Mouse (Mus musculus) fat pad, adult 2 months (tissue): ENCODE data around the gene Usf1.

Source experiments
- DNase-seq: peaks from one replicate; pipeline ENCODE4 v3.0.0-alpha.2; 2011; ENCODE audit warnings: low read depth, low spot score; ENCODE audit errors: extremely low read depth

Gene Usf1

DNA sequence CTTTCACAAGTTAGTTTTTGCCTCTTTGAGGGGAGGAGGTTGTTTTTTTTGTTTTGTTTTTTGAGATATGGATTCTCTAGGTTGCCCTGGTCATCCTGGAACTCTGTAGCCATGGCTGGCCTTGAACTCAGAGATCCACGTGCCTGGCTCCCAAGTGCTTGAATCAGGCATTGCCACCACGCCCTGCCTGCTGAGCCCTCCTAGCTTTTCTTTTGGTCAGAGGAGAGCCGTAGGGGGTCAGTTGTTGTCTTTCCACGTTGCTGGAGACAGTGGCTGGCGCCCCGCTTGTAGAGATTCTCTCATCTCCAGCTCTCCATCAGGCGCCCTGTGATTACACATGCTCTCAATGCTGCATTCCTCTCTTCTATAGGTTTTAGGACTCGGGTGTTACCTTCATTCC, 2.5 kb downstream of the Usf1 start:
- DNase-seq, result no peak

DNA sequence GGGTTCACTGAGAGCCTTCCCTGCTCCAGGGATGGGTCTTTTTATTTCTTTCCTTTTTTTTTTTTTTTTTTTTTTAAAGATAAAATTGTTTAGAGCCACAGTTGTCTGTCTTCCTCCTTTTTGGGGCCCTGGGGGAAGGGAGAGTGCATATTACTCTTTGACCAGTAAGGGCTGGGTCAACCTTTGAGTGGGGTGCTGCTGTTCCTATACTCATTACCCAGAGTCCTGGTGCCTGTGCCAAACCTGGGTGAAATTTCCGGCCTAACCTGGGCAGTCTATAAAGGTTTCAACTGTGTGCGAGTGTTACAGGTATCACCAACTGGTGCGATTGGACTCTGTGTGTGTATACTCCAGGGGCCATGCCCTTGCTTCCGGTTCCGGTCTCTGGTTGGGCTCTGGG, 7.5 kb downstream of the Usf1 start, which contains the start of gene Tstd1:
Gene Tstd1, plus strand, starts transcription at position 213 of the 400 bp plus-strand sequence.
- DNase-seq, result no peak

DNA sequence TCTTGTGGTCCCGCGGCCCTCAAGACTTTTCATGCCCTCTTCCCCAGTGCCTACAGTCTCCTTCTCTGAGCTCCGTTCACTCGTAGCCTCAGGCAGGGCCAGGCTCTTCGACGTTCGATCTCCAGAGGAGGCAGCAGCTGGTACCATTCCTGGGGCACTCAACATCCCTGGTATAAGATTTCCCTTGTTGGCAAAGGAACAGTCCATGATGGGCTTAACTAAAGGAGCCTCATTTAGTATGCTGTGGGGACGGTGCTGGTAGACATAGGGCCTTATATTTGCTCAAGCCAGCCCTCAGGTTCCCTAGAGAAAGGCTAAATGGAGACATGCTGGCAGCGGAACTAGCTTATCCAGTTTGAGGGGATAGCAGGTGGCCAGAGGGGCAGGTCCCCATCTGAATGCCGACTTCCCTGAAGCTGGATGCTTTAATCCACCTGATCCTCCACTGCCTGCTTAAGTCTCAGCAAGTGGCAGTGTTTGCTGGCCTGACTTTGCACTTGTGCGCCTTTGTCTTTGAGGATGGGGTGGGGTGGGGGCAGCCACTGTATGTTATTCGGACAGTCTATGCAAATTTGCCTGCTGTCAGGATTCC, 8.3 kb downstream of the Usf1 start:
- DNase-seq, result no peak

DNA sequence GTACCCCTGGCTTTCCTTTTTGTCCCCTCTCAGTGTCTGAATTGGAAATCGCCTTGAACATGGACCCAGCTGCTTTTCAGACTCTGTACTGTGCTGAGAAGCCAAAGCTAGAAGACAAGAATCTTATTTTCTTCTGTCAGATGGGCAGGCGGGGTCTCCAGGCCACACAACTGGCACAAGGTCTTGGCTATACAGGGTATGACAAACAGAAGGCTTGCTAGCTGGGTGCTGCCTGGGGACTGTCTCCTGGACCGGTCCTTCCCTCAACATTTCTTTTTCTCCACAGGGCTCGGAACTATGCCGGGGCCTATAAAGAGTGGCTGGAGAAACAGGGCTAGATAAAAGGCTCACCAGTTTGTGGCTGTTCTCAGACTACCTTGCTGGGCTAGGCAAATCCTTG, 8.8 kb downstream of the Usf1 start:
- no peak for DNase-seq

DNA sequence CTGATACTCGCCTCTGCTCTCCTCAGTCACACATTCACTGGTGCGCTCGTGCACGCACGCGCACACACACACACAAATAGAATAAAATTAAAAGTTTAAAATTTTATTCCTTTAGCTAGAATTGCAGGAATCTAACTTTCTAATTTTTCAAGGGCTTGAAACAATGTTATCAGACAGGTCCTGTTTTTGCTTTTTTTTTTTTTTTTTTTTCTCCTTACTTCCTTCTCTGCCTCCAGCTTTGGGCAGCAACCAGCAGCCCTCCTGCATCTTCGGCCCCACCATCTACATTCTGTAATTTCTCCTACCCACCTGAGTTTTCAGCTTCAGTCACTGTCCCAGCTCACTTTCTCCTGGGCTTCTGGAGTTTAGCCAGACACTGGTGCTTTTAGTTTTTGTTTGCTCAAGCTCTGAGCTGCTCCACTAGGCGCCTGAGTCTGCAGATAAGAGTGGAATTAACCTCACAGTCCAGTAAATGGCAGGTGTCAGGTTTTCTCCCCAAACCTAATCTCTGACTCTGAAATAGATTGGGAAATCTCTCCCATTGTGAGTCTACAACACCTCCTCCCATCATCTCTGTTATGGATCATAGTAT, 11.5 kb downstream of the Usf1 start:
- no peak for DNase-seq

DNA sequence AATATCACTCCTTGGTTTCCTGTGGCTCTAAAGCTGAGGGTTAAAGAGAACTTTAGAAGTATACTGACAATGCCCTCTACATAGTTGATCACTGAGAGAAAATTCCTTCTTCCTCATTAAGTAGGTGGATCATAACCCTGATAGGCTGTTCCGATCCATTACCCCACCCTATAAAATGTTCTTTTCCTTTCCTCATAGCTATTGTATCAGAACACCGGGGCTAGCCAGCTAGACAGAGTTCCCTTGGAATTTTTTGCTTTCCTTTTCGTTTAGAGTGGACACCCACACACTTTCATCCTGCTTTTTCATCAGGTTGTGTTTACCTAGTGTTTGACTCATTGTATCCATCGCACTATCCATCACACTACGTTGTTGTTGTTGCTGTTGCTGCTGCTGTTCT, 13.5 kb downstream of the Usf1 start:
- DNase-seq, result no peak

DNA sequence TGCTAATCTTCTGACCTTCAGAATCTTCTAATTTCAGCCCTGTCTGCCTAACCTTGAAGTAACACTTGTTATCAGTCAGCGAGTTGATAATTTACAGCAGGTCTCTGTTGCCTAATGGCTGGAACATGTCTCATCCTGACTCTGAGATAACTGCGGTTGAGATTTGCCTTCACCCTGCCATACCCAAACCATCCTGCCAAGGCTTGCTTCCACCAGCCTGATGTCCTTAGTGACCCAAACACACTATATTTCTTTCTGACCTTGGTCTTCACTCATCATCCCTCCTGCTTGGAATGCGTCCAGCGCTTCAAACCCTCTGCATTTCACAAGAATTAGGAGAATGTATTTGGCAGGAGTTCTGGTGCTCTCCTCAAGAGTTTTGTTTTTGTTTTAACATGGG, 14.0 kb downstream of the Usf1 start:
- no peak for DNase-seq

DNA sequence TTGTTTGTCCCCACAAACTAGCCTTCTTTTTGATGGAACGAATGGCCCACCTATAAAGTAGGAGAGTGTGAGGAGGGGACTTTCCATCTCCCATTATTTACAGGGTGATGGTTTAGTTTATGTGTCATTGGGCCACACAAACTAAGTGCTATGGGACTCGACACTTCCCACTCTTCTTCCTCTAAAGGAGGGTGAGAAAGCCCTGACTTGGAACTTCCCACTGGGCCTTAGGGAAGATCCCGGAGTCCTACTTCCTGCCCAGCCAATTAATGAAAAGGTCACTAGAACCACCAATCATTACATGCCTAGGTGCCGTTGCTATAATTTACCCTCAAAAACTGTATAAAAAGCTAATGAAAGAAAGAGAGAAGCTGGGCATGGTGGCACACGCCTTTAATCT, 21.0 kb downstream of the Usf1 start:
- DNase-seq, result no peak

DNA sequence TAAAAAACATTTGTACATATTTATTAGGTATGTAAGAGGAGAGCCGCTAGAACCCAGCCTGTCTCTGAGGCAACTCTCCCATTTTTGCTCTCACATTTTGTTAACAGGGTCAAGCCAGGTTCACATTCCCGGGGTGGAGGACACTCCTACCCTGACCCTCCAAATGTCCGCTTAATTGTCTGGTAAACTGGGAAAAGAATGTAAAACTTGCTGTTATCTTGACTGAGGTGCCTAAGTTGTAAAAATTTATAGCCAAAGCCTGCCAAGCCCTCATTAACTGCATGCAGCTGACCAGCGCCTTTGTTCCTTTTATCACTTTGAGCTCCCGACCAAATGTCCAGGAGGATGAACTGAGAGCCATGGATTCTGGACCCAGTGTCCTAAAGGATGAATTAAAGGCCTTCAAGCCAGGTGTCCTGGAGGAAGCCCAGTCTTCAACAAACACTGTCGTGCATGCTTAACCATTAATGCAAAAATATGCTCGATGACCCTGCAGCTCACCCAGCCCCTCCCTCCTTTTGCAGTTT, 24.2 kb downstream of the Usf1 start:
- DNase-seq, result no peak

DNA sequence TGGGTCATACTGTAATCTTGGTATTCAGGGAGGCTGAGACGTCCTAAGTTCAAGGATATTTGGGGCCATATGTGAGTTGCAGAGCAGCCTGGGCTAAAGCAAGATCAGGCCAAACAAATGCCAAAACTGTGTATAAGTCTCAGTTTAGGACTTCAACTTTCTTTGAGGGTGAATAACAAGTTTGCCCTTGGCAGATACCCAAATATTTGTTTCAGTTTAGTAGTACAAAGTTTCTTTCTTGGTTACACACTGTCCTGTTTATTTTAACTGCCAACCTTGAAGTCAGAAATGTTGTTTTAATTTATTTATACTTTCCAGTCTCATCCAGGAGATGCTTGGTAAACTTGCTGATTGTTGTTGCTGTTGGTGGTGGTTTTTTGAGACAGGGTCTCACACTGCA, 24.9 kb downstream of the Usf1 start:
- no peak for DNase-seq

DNA sequence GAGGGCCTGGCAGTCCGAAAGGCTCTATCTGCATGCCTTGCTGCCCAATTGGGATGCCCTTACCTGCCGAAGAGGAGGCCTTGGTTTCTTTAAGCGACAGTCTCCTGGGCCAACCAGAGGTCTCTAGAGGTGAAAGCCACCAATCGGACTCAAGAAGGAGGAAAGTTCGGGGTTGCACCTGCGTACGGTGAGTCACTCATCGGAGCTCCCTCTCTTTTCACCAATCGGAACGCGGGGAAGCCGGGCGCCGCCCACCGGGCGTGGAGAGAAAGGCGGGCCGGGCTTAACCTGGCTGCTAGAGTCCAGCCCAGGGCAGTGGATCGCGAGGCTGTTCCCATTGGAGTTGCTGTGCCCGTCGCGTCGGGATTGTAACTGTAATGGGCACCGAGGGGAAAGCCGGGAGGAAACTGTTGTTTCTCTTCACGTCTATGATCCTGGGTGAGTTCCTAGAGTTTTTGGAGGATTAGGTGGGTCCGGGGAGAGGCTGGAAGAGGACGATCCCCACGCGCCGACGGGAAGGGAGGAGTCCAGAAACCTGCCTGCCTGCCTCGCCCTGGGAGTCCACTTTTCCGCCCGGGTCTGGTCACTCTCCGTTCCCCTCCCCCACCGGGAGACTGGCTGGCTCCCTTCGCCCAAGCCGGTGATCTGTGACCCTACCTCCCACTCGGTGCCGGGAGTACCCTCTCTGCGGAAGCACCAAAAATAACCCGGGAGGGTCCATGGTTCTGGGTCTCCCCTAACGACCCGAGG, 26.3 kb downstream of the Usf1 start, which contains the start of gene F11r:
Gene F11r, plus strand, starts transcription at position 272 of the 750 bp plus-strand sequence.
- DNase-seq, result peak; percentile 92

DNA sequence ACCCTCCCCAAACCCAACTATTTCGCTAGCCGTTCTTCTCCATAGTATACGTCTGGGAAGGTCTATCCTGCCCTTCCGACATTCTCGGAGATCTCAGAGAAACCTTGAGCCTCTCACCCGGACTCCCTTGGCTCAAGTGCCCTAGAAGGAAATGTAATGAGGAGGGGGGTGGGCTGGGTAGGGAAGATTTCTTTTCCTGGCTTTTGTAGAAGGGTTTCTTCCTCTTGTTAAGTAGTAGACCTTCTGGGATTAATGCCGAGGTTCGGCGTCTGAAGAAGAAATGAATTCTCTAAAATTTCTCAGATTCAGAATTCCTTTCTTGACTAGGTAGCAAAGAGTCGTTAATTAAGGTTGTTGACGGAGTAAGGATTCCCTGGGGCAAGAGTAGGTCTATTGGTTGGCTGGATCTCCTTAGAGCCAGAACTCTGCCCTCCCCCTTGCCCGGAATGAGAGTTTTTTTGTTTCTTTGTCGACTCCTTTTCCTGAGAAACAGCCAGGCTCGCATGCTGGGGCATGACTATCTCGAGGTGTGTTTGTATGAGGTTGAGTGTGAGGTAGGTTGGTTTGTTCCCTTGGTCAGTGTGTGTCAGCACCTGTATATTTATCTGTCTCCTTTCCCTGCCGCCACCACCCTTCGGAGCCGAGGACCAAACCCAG, 27.0 kb downstream of the Usf1 start:
- no peak for DNase-seq

DNA sequence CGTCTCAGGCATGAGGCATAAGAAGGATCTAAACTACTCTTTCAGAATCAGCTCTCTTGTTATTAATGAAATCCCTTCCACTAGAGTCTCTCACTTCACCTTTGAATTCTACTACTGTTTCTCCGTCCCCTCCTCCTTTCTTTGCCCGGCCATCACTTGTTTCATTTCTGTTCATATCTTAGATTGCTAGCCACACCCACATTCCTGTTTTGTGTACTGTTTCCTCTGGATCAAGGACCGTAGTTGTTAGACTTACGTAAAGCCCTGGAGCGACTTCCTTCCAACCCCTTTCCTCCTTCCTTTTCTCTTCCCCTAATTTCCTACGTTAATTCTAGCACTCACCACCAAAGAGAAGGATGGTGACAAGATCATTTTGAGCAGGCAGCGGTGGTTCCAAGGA, 28.0 kb downstream of the Usf1 start:
- DNase-seq, result no peak

DNA sequence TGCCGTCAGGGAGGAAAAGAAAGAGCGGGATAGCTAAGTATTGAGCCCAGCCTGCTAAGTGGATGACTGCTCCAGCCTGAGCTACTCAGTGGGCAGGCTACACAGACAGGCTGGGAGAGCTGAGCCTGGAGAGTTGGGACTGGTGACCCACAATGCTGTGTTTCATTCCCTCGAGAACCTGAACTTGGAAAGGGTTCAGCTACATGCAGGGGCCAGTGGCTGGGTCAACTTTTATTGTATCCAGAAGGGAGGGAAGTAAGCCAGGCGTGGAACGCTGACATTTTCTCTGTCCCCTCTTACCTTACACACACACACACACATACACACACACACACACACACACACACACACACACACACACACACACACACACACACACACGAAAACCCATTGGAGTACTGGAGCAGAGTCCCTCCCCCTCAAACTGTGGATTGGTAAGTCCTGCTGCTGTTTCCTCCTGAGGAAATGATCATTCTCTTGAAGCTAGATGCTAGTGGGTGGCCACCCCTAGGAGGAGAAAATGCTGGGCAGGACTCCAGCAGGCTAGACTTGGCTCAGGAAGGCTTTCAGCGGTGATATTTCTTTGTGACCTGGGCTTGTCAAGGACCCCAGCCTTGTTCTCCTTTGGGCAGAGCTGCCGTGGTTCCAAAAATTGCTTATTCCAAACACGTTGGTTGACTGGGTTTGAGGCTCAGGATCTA, 29.1 kb downstream of the Usf1 start:
- DNase-seq, result no peak

DNA sequence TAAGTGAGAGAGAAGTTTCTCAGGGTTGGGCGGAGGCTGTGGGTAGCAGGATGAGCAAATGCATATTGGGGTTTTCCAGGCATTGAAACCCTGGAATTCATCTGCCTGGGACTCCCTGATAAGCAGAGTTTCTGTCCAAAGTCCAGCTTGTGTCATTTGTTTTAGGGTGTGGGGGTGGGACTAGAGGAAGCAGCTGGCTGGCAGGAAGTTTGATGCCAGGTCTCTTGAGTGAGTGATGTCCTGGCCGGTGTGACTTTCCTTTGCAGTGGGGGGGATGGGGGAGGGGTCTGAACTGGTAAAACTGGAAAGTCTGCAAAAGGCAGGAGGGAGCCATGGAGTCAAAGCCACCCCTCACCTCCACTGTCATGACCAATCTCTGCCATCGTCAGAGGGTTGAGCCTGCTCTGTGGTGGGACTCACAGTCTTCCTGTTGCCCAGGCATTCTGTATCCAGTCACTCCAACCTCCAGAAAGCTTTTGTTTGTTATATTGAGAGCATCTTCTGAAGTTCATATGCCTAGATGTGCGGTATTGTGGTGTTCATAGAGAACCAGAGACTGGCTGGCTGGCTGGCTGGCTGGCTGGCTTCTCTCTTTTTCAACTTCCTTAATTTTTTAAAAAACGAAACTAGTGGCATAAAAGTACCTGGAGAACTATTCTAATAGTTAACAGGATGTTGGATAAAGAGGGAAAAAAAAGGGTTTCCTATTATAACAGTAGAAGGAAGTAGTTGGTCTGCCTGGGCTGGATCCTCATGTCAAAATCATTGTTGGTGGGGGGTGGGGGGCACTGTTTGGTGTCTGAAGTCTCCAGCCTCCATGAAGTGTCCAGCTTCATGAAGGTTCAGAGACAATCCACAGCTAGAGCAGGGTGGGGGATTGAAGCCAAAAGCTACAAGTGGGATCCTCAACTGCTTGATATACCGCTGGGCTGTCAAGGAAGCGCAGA, 30.6 kb downstream of the Usf1 start:
- no peak for DNase-seq

DNA sequence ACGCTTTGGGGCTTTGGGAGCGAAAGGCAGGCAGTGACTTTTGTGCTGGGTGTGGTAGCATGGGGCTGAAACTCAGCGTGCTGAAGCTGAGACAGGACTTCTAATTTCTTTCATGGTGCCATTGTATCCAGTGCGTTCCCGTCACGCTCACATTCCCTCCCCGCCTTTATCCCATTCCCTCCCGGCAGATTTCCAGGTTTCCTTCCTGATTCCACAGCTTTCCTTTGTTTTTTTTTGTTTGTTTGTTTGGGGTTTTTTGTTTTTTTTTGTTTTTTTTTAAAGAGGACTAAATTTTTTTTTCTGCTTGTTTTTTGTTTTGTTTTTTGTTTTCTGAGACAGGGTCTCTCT, 31.3 kb downstream of the Usf1 start:
- DNase-seq, result no peak

DNA sequence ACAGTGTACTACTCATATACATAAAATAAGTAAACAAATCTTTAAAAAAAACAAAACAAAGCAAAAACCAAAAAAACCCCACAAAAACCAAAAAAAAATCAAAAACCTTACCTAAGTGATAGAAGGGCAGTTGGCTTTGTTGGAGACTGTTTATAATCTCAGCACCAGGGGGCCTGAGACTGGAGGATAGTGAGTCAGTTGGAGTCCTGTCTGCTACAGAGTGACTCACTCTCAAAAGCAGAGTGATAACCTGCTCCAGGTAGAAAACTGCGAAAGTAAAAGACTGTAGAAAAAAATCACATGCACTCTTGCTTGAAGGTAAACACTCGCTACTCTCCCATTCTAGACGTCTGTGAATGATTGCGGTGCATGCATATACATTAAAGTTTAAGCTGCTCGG, 33.9 kb downstream of the Usf1 start:
- DNase-seq, result no peak

DNA sequence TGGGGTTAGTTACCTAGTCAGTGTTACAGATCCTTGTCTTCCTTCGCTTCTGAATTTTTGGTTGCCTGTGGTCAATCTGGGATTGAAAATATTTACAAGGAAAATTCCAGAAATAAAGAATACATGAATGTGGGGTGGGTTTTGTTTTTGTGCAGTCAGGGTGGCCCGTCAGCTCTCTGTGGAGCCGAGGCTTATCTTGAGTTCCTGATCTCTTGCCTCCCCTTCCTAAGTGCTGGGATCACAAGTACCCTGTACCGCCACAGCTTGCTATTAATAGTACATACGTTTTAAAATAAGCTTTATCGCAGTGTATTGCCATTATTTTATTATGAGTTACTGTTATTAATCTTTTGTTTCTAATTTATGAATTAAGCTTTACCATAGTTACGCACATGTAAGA, 35.7 kb downstream of the Usf1 start:
- DNase-seq, result no peak

DNA sequence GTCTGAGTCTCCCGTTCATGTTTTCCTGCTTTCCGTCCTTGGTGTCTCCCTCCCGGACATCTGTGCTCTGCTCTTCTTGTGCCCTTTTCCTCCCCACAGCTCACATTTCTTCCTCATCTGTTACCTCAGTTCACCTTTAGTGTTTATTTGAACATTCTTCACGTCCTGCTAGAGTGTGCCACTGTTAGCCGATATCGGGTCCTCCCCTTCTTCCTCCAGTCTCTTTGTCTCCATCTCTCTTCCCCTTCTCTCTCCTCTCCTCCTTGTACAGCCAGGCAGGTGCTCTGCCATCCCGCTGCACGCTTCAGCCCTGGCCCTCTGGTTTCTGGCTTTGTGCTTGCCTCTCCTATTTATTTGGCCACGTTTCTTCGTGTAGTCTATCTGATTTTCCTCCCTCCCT, 36.6 kb downstream of the Usf1 start:
- DNase-seq, result no peak

DNA sequence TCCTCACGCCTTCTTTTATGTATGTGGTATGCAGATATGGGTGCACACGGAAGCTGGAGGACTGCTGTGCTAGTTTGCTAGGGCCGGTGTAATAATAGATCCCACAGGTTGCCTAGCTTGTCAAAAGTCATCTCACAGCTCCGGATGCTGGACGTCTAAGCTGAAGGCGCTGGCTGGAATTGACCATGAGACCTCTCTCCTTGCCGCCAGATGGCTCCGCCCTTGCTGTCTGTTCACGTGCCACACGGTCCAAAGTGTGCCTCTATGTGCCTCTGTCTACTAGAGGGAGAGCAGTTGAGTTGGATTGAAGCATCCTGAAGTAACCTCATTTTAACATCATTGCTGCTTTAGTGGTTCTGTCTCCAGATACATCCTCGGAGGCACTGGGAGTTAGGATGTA, 38.9 kb downstream of the Usf1 start:
- no peak for DNase-seq
